Comparison of ENCODE assay signal across 8 mouse cellular contexts in the genomic region with DNA sequence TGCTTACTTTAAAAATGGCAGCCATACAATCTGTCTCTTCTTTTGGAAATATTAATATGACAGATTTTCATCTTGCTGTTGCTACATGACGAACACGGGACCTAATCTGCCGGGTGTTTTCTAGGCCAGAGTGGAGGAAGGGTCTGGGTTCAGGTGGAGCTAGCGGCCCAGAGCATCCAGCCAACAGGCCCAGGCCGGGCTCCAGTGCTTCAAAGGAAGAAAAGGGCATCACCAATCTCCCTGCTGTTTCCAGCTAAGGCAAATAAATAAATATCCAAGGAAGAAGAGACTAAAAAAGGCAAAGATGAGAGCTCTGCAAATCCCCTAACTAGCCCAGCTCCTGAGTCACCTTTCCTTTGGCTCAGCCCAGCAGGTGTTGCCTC. TPM values are rescaled to one million over a fixed set of nuclear protein-coding genes. Genes with fewer than 3 reads are reported as not detected.
DNase-seq lines count a peak whose midpoint lies in the region; ATAC-seq and TF ChIP-seq lines count a peak whose summit lies in the region.
"Had no signal": no experiment of that assay in that cellular context is flagged by ENCODE, and none has a peak within 500 bp of the region (broad histone marks: within the 10 kb centered on the region; RNA-seq: fewer than 3 reads in every experiment).

No protein-coding gene starts in this region.

- peaks cover 36% of the 10 kb centered on the region for H3K27me3 ChIP-seq in embryonic facial prominence, embryonic 15.5 days
- peaks cover 37% of the 10 kb centered on the region for H3K27me3 ChIP-seq in intestine, postnatal 0 days (replicated peaks; ENCODE audit: control insufficient read depth, insufficient read depth, low read length)

- no peak for TF ChIP-seq CTCF in intestine, postnatal 0 days (IDR thresholded peaks at IDR 0.05; ENCODE audit: low read depth)

- H3K9ac ChIP-seq in embryonic facial prominence, embryonic 15.5 days, result no peak overlapping the region
- H3K9ac ChIP-seq in intestine, postnatal 0 days (ENCODE audit: low read depth, low read length), result no peak overlapping the region

- no peak for ATAC-seq in embryonic facial prominence, embryonic 15.5 days (ENCODE audit: insufficient number of reproducible peaks, low FRiP score, low TSS enrichment, low read depth)
- ATAC-seq in intestine, postnatal 0 days, result no peak

- no peaks in the 10 kb centered on the region for H3K9me3 ChIP-seq in embryonic facial prominence, embryonic 15.5 days (replicated peaks)
- H3K9me3 ChIP-seq in intestine, postnatal 0 days (ENCODE audit: control insufficient read depth), result no peaks in the 10 kb centered on the region

- H3K27ac ChIP-seq in embryonic facial prominence, embryonic 15.5 days (replicated peaks), result no peak overlapping the region
- no peak overlapping the region for H3K27ac ChIP-seq in intestine, postnatal 0 days (ENCODE audit: low read depth, low read length)
- H3K27ac ChIP-seq: heart, adult 2 months had no signal

- peaks cover 8% of the 10 kb centered on the region for H3K4me1 ChIP-seq in embryonic facial prominence, embryonic 15.5 days
- no peaks in the 10 kb centered on the region for H3K4me1 ChIP-seq in intestine, postnatal 0 days (replicated peaks; ENCODE audit: control insufficient read depth, insufficient read depth, low read length)

- no peaks in the 10 kb centered on the region for H3K36me3 ChIP-seq in embryonic facial prominence, embryonic 15.5 days
- H3K36me3 ChIP-seq in intestine, postnatal 0 days (ENCODE audit: control insufficient read depth, insufficient read depth), result no peaks in the 10 kb centered on the region

- 70% methylated on average over 5 of the region's 5 CpGs for WGBS in embryonic facial prominence, embryonic 15.5 days
- 80% methylated on average over 5 of the region's 5 CpGs for WGBS in intestine, postnatal 0 days

- 0 out of 2 replicates have a peak overlapping the region, but pooled peaks have one; percentile 87 for H3K4me2 ChIP-seq in embryonic facial prominence, embryonic 15.5 days (replicated peaks)
- H3K4me2 ChIP-seq in intestine, postnatal 0 days (replicated peaks; ENCODE audit: low read depth), result no peak overlapping the region

- peak; percentile 26 to 41 for DNase-seq in right cerebral cortex, adult 2 months (ENCODE audit: low spot score in 2 of 2)
- DNase-seq in right cerebral cortex, postnatal 25 days, result no peak
- DNase-seq in gastrocnemius, adult 8-10 months (ENCODE audit: low spot score in 2 of 2), result no peak
- no peak for DNase-seq in kidney, adult 18-20 months
- DNase-seq in testis, postnatal 10 days (ENCODE audit: low spot score), result no peak
- DNase-seq: heart, adult 2 months had no signal

- peak overlapping the region; percentile 44; the same call in 1 of the 2 replicates for H3K4me3 ChIP-seq in embryonic facial prominence, embryonic 15.5 days (replicated peaks)
- peak overlapping the region; percentile 33; the same call in 1 of the 2 replicates for H3K4me3 ChIP-seq in intestine, postnatal 0 days (ENCODE audit: low read depth, low read length)
- H3K4me3 ChIP-seq: heart, adult 2 months had no signal

RNA-seq across cellular contexts. Expression of a gene that starts 0.7 kb away (rescaled TPM):
- polyA plus RNA-seq in embryonic facial prominence, embryonic 15.5 days (2015; fragmentation: Nextera tagmentation; extraction: Ambion mirVana), result 29.6 and 32.9 TPM in 2 replicates
- 10.0 and 12.4 TPM in 2 replicates for polyA plus RNA-seq in intestine, postnatal 0 days (2015; fragmentation: Nextera tagmentation; extraction: Ambion mirVana)
- 1,000 to 10,000 TPM; 3,083 to 3,979 (median 3,594) TPM for total RNA-seq in gastrocnemius, adult 8-10 months (2022)

RNA-seq across cellular contexts. Expression of a gene that starts 13.2 kb away (rescaled TPM):
- polyA plus RNA-seq in embryonic facial prominence, embryonic 15.5 days (2015; fragmentation: Nextera tagmentation; extraction: Ambion mirVana), result 163 and 173 TPM in 2 replicates
- polyA plus RNA-seq in intestine, postnatal 0 days (2015; fragmentation: Nextera tagmentation; extraction: Ambion mirVana), result 226 and 228 TPM in 2 replicates
- total RNA-seq in gastrocnemius, adult 8-10 months (2022), result 10 to 100 TPM; 24.8 to 29.2 (median 28.2) TPM

Comparison
In these comparisons a context has a peak if more than half of its experiments do, and no peak if none do; other contexts are left out.
1. DNase-seq: peak in right cerebral cortex, adult 2 months (2 of 2); none in right cerebral cortex, postnatal 25 days (single experiment), gastrocnemius, adult 8-10 months (0 of 2), kidney, adult 18-20 months (single experiment) and testis, postnatal 10 days (single experiment).